Mouse (Mus musculus): Measurements from ENCODE around the gene Prss38. TPM values are rescaled to one million over a fixed set of nuclear protein-coding genes. Genes with fewer than 3 reads are reported as not detected.
"Not testable (repeated sequence)": the region's sequence is repeated elsewhere in the genome, so short reads cannot be mapped to it uniquely, and the experiment has no call there.

The Prss38 gene
- polyA plus RNA-seq, 1 experiment from 2014 or later: not detected

DNA sequence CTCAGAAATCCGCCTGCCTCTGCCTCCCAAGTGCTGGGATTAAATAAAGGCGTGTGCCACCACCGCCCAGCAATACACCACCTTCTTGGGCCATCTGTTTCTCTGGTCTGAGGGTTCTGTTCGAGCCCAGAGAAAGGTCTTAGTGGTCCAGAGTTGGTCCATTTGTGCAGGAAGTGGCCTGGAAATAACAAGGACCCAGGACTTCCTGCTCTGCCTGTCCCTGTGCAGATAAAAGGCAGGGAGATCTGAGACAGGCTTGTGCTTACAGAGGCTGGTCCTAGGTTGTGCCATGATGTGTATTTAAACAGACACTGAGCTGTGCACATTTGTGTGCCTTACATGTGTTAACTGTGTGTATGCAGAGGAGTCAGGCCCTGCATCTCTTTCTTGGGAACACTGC, 13.3 kb upstream of the Prss38 start:
- peaks cover 24% of the 10 kb centered on the region for H3K4me1 ChIP-seq (replicated peaks; ENCODE audit: control insufficient read depth, insufficient read depth, low read length)
- no peak overlapping the region for H3K4me3 ChIP-seq (ENCODE audit: low read depth, low read length)
- WGBS: 89% methylated on average over 4 of the region's 4 CpGs
- H3K9ac ChIP-seq (ENCODE audit: low read length): no peak overlapping the region
- no peak overlapping the region for H3K4me2 ChIP-seq (ENCODE audit: low read length)
- H3K27me3 ChIP-seq (replicated peaks; ENCODE audit: control insufficient read depth, insufficient read depth, low read length): no peaks in the 10 kb centered on the region
- H3K27ac ChIP-seq (ENCODE audit: low read depth): no peak overlapping the region
- no peaks in the 10 kb centered on the region for H3K36me3 ChIP-seq (ENCODE audit: control insufficient read depth, insufficient read depth, low read length)
- DNase-seq (ENCODE audit: low spot score) (no peak), ATAC-seq (replicated peaks; ENCODE audit: low FRiP score, low TSS enrichment, low read depth) (no peak)
- no peaks in the 10 kb centered on the region for H3K9me3 ChIP-seq (ENCODE audit: control insufficient read depth, low read length)

DNA sequence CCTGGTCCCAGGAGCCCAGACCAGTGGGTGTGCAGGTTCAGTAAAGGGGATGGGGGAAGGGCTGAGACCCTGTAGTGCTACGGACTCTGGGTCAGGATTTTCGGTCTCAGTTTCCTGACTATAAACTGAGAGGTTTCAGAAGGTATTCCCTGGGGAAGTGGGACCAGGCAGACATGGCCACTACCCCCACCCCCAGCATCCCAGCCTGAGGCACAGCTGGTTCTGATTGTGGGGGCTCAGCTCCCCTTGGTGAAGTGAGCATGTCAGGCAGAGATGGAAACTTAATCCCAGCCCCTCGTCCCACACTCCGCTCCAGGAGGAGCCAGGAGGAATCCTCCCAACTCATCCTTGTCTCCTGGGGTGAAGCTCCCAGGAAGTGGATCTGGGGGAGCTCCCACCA, 12.0 kb upstream of the Prss38 start:
- no peak for ATAC-seq (replicated peaks; ENCODE audit: low FRiP score, low TSS enrichment, low read depth)
- 50% methylated on average over 4 of the region's 4 CpGs for WGBS

DNA sequence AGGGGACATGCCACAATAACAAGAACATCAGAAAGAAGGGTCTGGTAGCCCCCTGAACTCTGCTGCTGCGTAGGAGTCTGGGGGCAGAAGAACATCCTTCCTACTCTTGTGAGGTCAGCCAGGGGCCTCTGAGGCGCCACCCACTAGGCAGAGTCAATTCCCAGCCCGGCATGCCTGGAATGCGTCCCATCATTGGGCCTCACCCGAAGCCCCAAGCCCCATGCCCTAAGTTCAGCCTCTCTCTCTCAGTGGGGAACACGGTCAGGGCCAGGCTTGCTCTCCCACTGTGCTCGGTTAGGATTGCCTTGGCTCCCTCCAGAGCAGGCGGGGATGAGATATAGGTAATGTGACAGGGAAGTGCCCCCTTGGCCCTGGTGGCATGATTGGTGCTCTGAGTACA, 9.7 kb upstream of the Prss38 start:
- Histone ChIP-seq H3K36me3 (ENCODE audit: control insufficient read depth, insufficient read depth, low read length) (no peaks in the 10 kb centered on the region), H3K4me2 (ENCODE audit: low read length) (peak overlapping the region; percentile 20; the same call in 1 of the 2 replicates), H3K4me3 (ENCODE audit: low read depth, low read length) (no peak overlapping the region), H3K4me1 (replicated peaks; ENCODE audit: control insufficient read depth, insufficient read depth, low read length) (peaks cover 21% of the 10 kb centered on the region), H3K9ac (ENCODE audit: low read length) (no peak overlapping the region), H3K27me3 (replicated peaks; ENCODE audit: control insufficient read depth, insufficient read depth, low read length) (no peaks in the 10 kb centered on the region), H3K27ac (ENCODE audit: low read depth) (peak overlapping the region; percentile 18; the same call in 1 of the 2 replicates), H3K9me3 (ENCODE audit: control insufficient read depth, low read length) (no peaks in the 10 kb centered on the region)
- DNase-seq (ENCODE audit: low spot score) (peak; percentile 67), ATAC-seq (replicated peaks; ENCODE audit: low FRiP score, low TSS enrichment, low read depth) (0 out of 2 replicates have a peak, but pooled peaks have one; percentile 61)
- 5% methylated on average over 8 of the region's 8 CpGs for WGBS

More for the DNA sequence above, 12.0 kb upstream of the Prss38 start:
- H3K27ac ChIP-seq (ENCODE audit: low read depth): no peak overlapping the region
- no peak overlapping the region for H3K4me3 ChIP-seq (ENCODE audit: low read depth, low read length)
- no peaks in the 10 kb centered on the region for H3K9me3 ChIP-seq (ENCODE audit: control insufficient read depth, low read length)
- H3K36me3 ChIP-seq (ENCODE audit: control insufficient read depth, insufficient read depth, low read length): no peaks in the 10 kb centered on the region
- H3K27me3 ChIP-seq (replicated peaks; ENCODE audit: control insufficient read depth, insufficient read depth, low read length): no peaks in the 10 kb centered on the region
- DNase-seq (ENCODE audit: low spot score): no peak
- peaks cover 24% of the 10 kb centered on the region for H3K4me1 ChIP-seq (replicated peaks; ENCODE audit: control insufficient read depth, insufficient read depth, low read length)
- no peak overlapping the region for H3K9ac ChIP-seq (ENCODE audit: low read length)
- H3K4me2 ChIP-seq (ENCODE audit: low read length): no peak overlapping the region

DNA sequence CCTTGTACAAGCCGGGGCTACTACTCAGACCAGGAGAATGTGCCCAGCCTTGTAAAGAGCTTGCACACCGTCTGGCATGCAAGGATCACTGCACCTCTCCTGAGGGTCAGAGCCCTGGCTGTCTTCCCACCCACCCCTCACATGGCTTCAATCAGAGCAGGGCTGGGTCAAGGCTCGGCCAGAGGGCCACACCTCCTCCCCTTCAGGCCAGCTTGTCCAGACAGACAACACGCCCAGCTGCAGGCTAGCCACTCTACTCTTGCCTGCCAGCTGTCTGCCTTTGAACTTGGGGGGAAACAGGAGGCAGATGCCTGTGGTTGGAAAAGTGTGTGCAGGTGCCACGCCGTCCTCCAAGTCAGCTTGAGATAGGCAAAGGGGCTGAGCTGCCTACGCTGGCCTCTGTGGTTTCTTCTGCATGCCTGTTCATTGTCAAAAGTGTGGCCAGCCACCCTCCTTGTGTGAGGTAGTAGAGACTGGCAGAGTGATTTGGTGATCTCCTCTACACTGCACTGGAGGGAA, 9.0 kb upstream of the Prss38 start:
- DNase-seq (ENCODE audit: low spot score) (peak; percentile 60), ATAC-seq (replicated peaks; ENCODE audit: low FRiP score, low TSS enrichment, low read depth) (peak; percentile 27; the same call in 1 of the 2 replicates)
- Histone ChIP-seq H3K4me2 (ENCODE audit: low read length) (no peak overlapping the region), H3K4me3 (ENCODE audit: low read depth, low read length) (no peak overlapping the region), H3K27me3 (replicated peaks; ENCODE audit: control insufficient read depth, insufficient read depth, low read length) (no peaks in the 10 kb centered on the region), H3K27ac (ENCODE audit: low read depth) (peak overlapping the region; percentile 18; the same call in 1 of the 2 replicates), H3K9ac (ENCODE audit: low read length) (no peak overlapping the region), H3K9me3 (ENCODE audit: control insufficient read depth, low read length) (no peaks in the 10 kb centered on the region), H3K4me1 (replicated peaks; ENCODE audit: control insufficient read depth, insufficient read depth, low read length) (peaks cover 21% of the 10 kb centered on the region), H3K36me3 (ENCODE audit: control insufficient read depth, insufficient read depth, low read length) (no peaks in the 10 kb centered on the region)
- WGBS: 16% methylated on average over 7 of the region's 7 CpGs

DNA sequence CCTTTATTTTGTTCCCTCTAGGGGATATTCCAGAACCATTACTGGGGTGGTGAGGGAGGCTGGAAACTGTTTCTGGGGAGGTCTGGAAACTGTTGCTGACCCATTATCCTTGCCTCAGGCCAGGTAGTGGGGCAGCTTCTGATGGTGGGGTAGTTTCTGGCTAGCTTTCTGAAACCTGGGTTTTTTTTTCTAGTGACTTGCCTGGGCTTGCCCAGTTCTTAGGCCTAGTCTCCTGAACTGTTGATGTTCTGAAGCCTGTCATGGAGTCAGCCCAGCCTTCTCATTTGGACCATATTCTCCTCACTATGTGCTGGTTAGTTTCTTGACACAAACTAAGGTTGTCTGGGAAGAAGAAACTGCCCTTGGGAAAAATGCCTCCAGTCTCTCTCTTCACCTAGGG, 4.1 kb upstream of the Prss38 start:
- no peaks in the 10 kb centered on the region for H3K36me3 ChIP-seq (ENCODE audit: control insufficient read depth, insufficient read depth, low read length)
- no peak overlapping the region for H3K27ac ChIP-seq (ENCODE audit: low read depth)
- H3K4me3 ChIP-seq (ENCODE audit: low read depth, low read length): no peak overlapping the region
- H3K4me1 ChIP-seq (replicated peaks; ENCODE audit: control insufficient read depth, insufficient read depth, low read length): peaks cover 3% of the 10 kb centered on the region
- DNase-seq (ENCODE audit: low spot score): no peak
- H3K9me3 ChIP-seq (ENCODE audit: control insufficient read depth, low read length): no peaks in the 10 kb centered on the region
- no peaks in the 10 kb centered on the region for H3K27me3 ChIP-seq (replicated peaks; ENCODE audit: control insufficient read depth, insufficient read depth, low read length)
- H3K9ac ChIP-seq (ENCODE audit: low read length): no peak overlapping the region
- ATAC-seq (replicated peaks; ENCODE audit: low FRiP score, low TSS enrichment, low read depth): no peak
- no peak overlapping the region for H3K4me2 ChIP-seq (ENCODE audit: low read length)

DNA sequence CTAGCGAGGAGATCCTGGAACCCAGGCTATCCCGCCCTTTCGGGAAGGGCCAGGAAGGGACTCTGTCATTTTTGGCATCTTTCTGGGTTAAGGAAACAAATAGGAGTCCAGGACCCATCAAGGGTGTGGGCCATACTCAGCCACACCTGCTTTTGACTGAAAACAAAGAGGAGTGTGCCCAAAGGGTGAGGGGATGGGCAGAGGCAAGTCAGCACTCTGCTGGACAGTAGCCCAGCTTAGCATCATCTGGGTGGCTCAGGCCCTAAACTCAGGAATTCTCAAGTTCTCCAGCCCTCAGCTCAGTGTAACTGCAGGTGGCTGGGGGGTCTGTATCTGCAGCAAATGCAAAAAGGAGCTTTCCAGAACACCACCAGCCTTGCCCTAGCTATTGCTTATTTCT, 2.5 kb upstream of the Prss38 start:
- Histone ChIP-seq H3K36me3 (ENCODE audit: control insufficient read depth, insufficient read depth, low read length) (no peaks in the 10 kb centered on the region), H3K9me3 (ENCODE audit: control insufficient read depth, low read length) (no peaks in the 10 kb centered on the region), H3K4me2 (ENCODE audit: low read length) (no peak overlapping the region), H3K27ac (ENCODE audit: low read depth) (no peak overlapping the region), H3K4me1 (replicated peaks; ENCODE audit: control insufficient read depth, insufficient read depth, low read length) (no peaks in the 10 kb centered on the region), H3K27me3 (replicated peaks; ENCODE audit: control insufficient read depth, insufficient read depth, low read length) (no peaks in the 10 kb centered on the region), H3K9ac (ENCODE audit: low read length) (no peak overlapping the region), H3K4me3 (ENCODE audit: low read depth, low read length) (no peak overlapping the region)
- WGBS: 86% methylated on average over 3 of the region's 3 CpGs
- DNase-seq (ENCODE audit: low spot score): no peak
- ATAC-seq (replicated peaks; ENCODE audit: low FRiP score, low TSS enrichment, low read depth): no peak

DNA sequence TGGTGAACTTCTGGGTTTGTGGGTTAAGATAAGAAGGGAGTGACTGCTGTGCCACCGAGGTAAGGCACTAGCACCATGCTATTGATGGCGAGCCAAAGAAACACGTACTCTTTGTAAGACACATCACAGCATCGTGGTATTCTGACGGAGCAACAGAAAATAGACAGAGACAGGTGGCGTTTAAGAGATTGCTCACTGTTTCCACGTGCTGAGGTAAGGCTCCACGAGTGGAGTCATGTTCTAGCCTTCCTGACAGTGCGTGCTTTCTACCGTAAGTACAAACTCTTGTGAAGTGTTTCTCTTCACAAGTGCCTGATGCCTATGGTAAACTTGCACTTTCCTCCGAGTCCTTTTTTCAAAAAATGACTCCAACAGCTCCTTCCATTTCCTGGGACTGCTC, 5.6 kb downstream of the Prss38 start:
- Histone ChIP-seq H3K9ac (ENCODE audit: low read length) (no peak overlapping the region), H3K9me3 (ENCODE audit: control insufficient read depth, low read length) (no peaks in the 10 kb centered on the region), H3K36me3 (ENCODE audit: control insufficient read depth, insufficient read depth, low read length) (no peaks in the 10 kb centered on the region), H3K27ac (ENCODE audit: low read depth) (no peak overlapping the region), H3K4me3 (ENCODE audit: low read depth, low read length) (no peak overlapping the region), H3K4me2 (ENCODE audit: low read length) (no peak overlapping the region), H3K27me3 (replicated peaks; ENCODE audit: control insufficient read depth, insufficient read depth, low read length) (no peaks in the 10 kb centered on the region), H3K4me1 (replicated peaks; ENCODE audit: control insufficient read depth, insufficient read depth, low read length) (peaks cover 4% of the 10 kb centered on the region; the same call in 1 of the 2 replicates)
- ATAC-seq (replicated peaks; ENCODE audit: low FRiP score, low TSS enrichment, low read depth) (no peak), DNase-seq (ENCODE audit: low spot score) (no peak)
- WGBS: 80% methylated on average over 11 of the region's 11 CpGs

DNA sequence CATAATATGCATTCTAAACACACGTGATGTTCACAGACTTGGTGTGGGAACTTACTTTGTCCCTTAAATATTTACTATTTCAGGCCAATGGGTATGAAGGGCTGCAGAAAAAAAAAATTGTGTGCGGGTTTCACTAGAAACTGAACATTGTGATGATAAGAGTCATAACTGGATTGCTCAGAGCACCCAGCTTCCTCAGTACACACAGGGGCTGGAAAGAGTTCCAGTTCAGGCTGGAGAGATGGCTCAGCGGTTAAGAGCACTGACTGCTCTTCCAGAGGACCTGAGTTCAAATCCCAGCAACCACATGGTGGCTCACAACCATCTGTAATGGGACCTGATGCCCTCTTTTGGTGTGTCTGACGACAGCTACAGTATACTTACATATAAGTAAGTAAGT, 7.5 kb downstream of the Prss38 start:
- H3K36me3 ChIP-seq (ENCODE audit: control insufficient read depth, insufficient read depth, low read length); H3K9ac ChIP-seq (ENCODE audit: low read length): not testable (repeated sequence)

DNA sequence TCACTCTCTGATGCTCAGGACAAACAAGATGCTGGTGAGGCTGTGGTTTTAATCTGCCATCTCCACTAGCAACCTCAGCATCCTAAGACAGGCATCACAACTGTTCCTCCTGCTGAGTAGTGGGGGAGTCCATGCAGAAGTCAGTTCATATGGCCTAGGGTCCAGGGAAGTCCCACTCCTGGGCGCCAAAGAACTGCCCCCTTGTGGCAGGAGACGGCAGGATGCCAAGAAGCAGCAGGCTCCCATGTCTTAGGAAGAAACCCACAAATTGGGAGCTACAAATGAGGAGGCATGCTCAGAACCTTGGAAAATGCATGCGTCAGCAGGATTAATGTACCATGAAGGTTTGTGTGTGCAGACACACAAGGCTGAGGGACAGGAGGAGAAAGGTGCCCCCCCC, 8.8 kb downstream of the Prss38 start:
- no peaks in the 10 kb centered on the region for H3K36me3 ChIP-seq (ENCODE audit: control insufficient read depth, insufficient read depth, low read length)
- DNase-seq (ENCODE audit: low spot score) (no peak), ATAC-seq (replicated peaks; ENCODE audit: low FRiP score, low TSS enrichment, low read depth) (no peak)
- no peak overlapping the region for H3K9ac ChIP-seq (ENCODE audit: low read length)
- H3K27ac ChIP-seq (ENCODE audit: low read depth): no peak overlapping the region
- 38% methylated on average over 3 of the region's 3 CpGs for WGBS
- H3K27me3 ChIP-seq (replicated peaks; ENCODE audit: control insufficient read depth, insufficient read depth, low read length): no peaks in the 10 kb centered on the region
- no peak overlapping the region for H3K4me3 ChIP-seq (ENCODE audit: low read depth, low read length)
- H3K9me3 ChIP-seq (ENCODE audit: control insufficient read depth, low read length): no peaks in the 10 kb centered on the region
- H3K4me1 ChIP-seq (replicated peaks; ENCODE audit: control insufficient read depth, insufficient read depth, low read length): peaks cover 14% of the 10 kb centered on the region
- H3K4me2 ChIP-seq (ENCODE audit: low read length): no peak overlapping the region

More for the DNA sequence above, 7.5 kb downstream of the Prss38 start:
- not testable (repeated sequence) for DNase-seq (ENCODE audit: low spot score); H3K9me3 ChIP-seq (ENCODE audit: control insufficient read depth, low read length); H3K4me3 ChIP-seq (ENCODE audit: low read depth, low read length); H3K27ac ChIP-seq (ENCODE audit: low read depth); ATAC-seq (replicated peaks; ENCODE audit: low FRiP score, low TSS enrichment, low read depth); H3K27me3 ChIP-seq (replicated peaks; ENCODE audit: control insufficient read depth, insufficient read depth, low read length); H3K4me2 ChIP-seq (ENCODE audit: low read length)
- 69% methylated on average over 4 of the region's 4 CpGs for WGBS
- peaks cover 14% of the 10 kb centered on the region; the same call in 1 of the 2 replicates for H3K4me1 ChIP-seq (replicated peaks; ENCODE audit: control insufficient read depth, insufficient read depth, low read length)

Data from intestine, embryonic 14.5 days (tissue).